Mouse (Mus musculus) heart, postnatal 0 days (tissue): Measurements from ENCODE around the gene Isg20.

Source experiments
- CTCF ChIP-seq: IDR thresholded peaks from 2 replicates; pipeline ENCODE4 v1.5.1; 2016; ENCODE audit warnings: antibody characterized with exemption, control low read depth, low read depth
- EP300 ChIP-seq: IDR thresholded peaks from 2 replicates; pipeline ENCODE4 v1.6.1; 2016; ENCODE audit warnings: antibody characterized with exemption, low read depth

DNA sequence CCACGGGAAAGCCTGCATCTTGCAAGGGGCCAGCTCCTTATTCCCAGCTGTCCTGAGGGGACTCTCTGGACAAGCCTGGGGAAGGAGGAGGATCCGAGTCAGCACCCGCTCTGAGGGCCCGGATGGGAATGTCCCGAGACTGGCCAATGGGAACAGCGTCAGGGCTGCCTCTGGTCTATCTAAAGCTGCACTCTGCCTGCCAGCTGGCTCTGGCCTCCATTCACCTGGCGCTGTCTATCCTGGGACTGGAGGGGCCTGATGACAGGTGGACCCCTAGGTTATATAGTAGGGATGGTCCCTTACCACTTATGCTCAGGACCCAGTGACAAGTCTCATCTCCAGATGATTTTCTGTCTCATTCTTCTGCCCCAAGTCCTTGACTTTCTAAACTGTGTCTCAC lies 11.6 kb downstream of the Isg20 start:
- no peak for TF ChIP-seq EP300
- no peak for TF ChIP-seq CTCF
